Mouse (Mus musculus) urinary bladder, postnatal 0 days (tissue): ENCODE measurements around the gene Abcc3. TPM values are rescaled to one million over a fixed set of nuclear protein-coding genes. Genes with fewer than 3 reads are reported as not detected.

Experiments
- polyA plus RNA-seq: library from polyadenylated mRNA; unstranded; fragments of >200 nt; fragmentation: Nextera tagmentation; extraction: Ambion mirVana; gene quantifications from 2 replicates; pipeline ENCODE4 v1.2.1, GENCODE M21; 2015

Gene Abcc3
- 36.0 and 41.3 TPM in 2 replicates for polyA plus RNA-seq

GRCm38 (mm10) chr11:94392672-94393109 is at the start of gene Abcc3:
Abcc3 (minus strand) TSS chr11:94392997.

GRCm38 (mm10) chr11:94327693-94328643 is 64.8 kb downstream of the Abcc3 start, which contains the start of gene Ankrd40:
Ankrd40 (plus strand) TSS chr11:94328001.

GRCm38 (mm10) chr11:94321931-94322400 is 70.8 kb downstream of the Abcc3 start, which contains the start of gene Luc7l3:
Luc7l3 (minus strand) TSS chr11:94321988.

Other genes with a start within 250 kb of the Abcc3 start
- gene Tob1, start 181.5 kb downstream of the Abcc3 start, polyA plus RNA-seq = 19.5 and 26.2 TPM in 2 replicates
- gene Wfikkn2, start 147.0 kb downstream of the Abcc3 start, polyA plus RNA-seq = 2.9 and 3.0 TPM in 2 replicates
- not detected in 2 replicates for gene Gm21885, start 111.1 kb downstream of the Abcc3 start, polyA plus RNA-seq
- 44.7 and 52.8 TPM in 2 replicates for gene Luc7l3, start 71.0 kb downstream of the Abcc3 start, polyA plus RNA-seq
- 13.3 TPM in 2 replicates for gene Ankrd40, start 65.0 kb downstream of the Abcc3 start, polyA plus RNA-seq
- 2.3 and 2.5 TPM in 2 replicates for gene Cacna1g, start 81.2 kb upstream of the Abcc3 start, polyA plus RNA-seq
- 0.16 and 0.23 TPM in 2 replicates for gene Spata20, start 93.2 kb upstream of the Abcc3 start, polyA plus RNA-seq
- 18.2 and 22.5 TPM in 2 replicates for gene Epn3, start 107.0 kb upstream of the Abcc3 start, polyA plus RNA-seq
- 0.41 and 1.2 TPM in 2 replicates for gene Mycbpap, start 128.7 kb upstream of the Abcc3 start, polyA plus RNA-seq
- 2.2 and 3.3 TPM in 2 replicates for gene Rsad1, start 156.3 kb upstream of the Abcc3 start, polyA plus RNA-seq
- 0.58 and 0.79 TPM in 2 replicates for gene Chad, start 172.1 kb upstream of the Abcc3 start, polyA plus RNA-seq
- 2.6 and 2.8 TPM in 2 replicates for gene Acsf2, start 208.9 kb upstream of the Abcc3 start, polyA plus RNA-seq
- 112 and 135 TPM in 2 replicates for gene Lrrc59, start 236.8 kb upstream of the Abcc3 start, polyA plus RNA-seq